Mouse (Mus musculus) ES-E14 (cell line): ENCODE measurements at regions not wholly inside any gene's neighbourhood (a gene's known extent, or its start where the extent isn't known, plus 50 kb on each side); places are given as distances from the start of the nearest gene placed in this dataset.

Experiments used
- DNase-seq: peaks from one replicate; pipeline ENCODE4 v3.0.0-alpha.2; 2013; ENCODE audit warnings: low read depth, low spot score
- H3K27ac ChIP-seq: 2 replicates; pipeline ENCODE4 v1.5.1; 2012; ENCODE audit warnings: low read depth, mild to moderate bottlenecking, low read length, moderate library complexity, mixed read lengths; ENCODE audit not compliant: poor library complexity, insufficient read depth, severe bottlenecking
- H3K36me3 ChIP-seq: 2 replicates; pipeline ENCODE4 v1.6.1; 2012; ENCODE audit warnings: mild to moderate bottlenecking, low read length, moderate library complexity, mixed read lengths; ENCODE audit not compliant: control insufficient read depth, poor library complexity, insufficient read depth, severe bottlenecking
- H3K4me1 ChIP-seq, 2 experiments: fragments of 150-350 bp in 1 of 2; sonication (generic) in 1 of 2; 2 replicates each; pipeline ENCODE4 v1.6.1; 2012; ENCODE audit warnings: low read length in 2 of 2, mild to moderate bottlenecking in 1 of 2, mixed read lengths in 1 of 2; ENCODE audit not compliant: control insufficient read depth in 2 of 2, insufficient read depth in 2 of 2, poor library complexity in 1 of 2
- H3K4me3 ChIP-seq, 2 experiments: fragments of 150-350 bp in 1 of 2; sonication (generic) in 1 of 2; 2 replicates each; pipeline ENCODE4 v1.5.1; 2012; ENCODE audit warnings: low read length in 2 of 2, low read depth in 1 of 2, mild to moderate bottlenecking in 1 of 2, mixed read lengths in 1 of 2; ENCODE audit not compliant: insufficient read depth in 1 of 2, poor library complexity in 1 of 2, severe bottlenecking in 1 of 2
- H3K9ac ChIP-seq: 2 replicates; pipeline ENCODE4 v1.6.1; 2012; ENCODE audit warnings: low read depth, mild to moderate bottlenecking, low read length, mixed read lengths; ENCODE audit not compliant: poor library complexity, insufficient read depth, severe bottlenecking
- H3K9me3 ChIP-seq: fragments of 150-350 bp; sonication (generic); 2 replicates; pipeline ENCODE4 v1.6.1; 2012; ENCODE audit warnings: low read depth, mild to moderate bottlenecking, low read length; ENCODE audit not compliant: control insufficient read depth, insufficient read depth
- CHD2 ChIP-seq: IDR thresholded peaks from 2 replicates; pipeline ENCODE4 v1.6.1; 2014; ENCODE audit warnings: mild to moderate bottlenecking, low read depth, low read length, inconsistent platforms
- HCFC1 ChIP-seq: IDR thresholded peaks from 2 replicates; pipeline ENCODE4 v1.6.1; 2012; ENCODE audit warnings: low read length, inconsistent platforms, borderline replicate concordance; ENCODE audit not compliant: insufficient read depth
- MAFK ChIP-seq: IDR thresholded peaks from 2 replicates; pipeline ENCODE4 v1.6.1; 2014; ENCODE audit warnings: mild to moderate bottlenecking, low read depth, low read length, inconsistent platforms; ENCODE audit not compliant: insufficient read depth
- ZC3H11A ChIP-seq: IDR thresholded peaks from 2 replicates; pipeline ENCODE4 v1.6.1; 2012; ENCODE audit warnings: low read depth, mild to moderate bottlenecking, inconsistent platforms, low read length, borderline replicate concordance
- ZNF384 ChIP-seq: IDR thresholded peaks from 2 replicates; pipeline ENCODE4 v1.6.1; 2012; ENCODE audit warnings: low read depth, low read length, inconsistent platforms
- in situ Hi-C, 2 experiments: fragments of 600-800 bp; cut with MboI; formaldehyde crosslinking; loops; one replicate each; pipeline ENCODE4 v1.15.1; 2025; ENCODE audit warnings: low sequenced_read_pairs in 2 of 2, inconsistent platforms in 1 of 2; ENCODE audit not compliant: unreplicated experiment in 2 of 2

DNA sequence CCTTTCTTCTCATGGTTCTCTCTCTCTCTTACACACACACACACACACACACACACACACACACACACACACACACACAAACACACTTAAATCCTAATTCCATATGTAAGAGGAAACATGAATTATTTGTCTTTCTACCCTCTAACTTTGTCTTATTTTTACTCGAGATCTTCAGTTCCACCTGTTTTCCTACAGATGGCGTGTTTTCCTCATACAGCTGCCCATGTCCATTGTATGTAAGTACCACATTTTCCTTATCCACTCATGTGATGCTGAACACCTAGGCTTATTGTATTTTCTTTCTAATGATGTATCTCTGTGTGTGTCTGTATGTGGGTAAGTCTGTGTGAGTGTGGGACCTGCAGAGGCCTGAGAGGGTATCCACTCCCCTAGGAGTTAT lies 212.2 kb upstream of the Unc93a2 start:
- no peak overlapping the region for H3K9ac ChIP-seq
- DNase-seq = no peak
- no peak overlapping the region for H3K4me3 ChIP-seq
- no peaks in the 10 kb centered on the region for H3K9me3 ChIP-seq
- no peaks in the 10 kb centered on the region for H3K4me1 ChIP-seq
- H3K36me3 ChIP-seq = no peaks in the 10 kb centered on the region
- H3K27ac ChIP-seq = no peak overlapping the region
- in situ Hi-C loops = no loop called here
- TF ChIP-seq ZNF384 (no peak), CHD2 (no peak), MAFK (no peak), HCFC1 (no peak), ZC3H11A (peak; percentile 39; the same call in 1 of the 2 replicates)

- no peak overlapping the region for H3K4me3 ChIP-seq
- H3K9ac ChIP-seq = no peak overlapping the region
- no peak overlapping the region for H3K27ac ChIP-seq
- DNase-seq = no peak
- no peaks in the 10 kb centered on the region for H3K36me3 ChIP-seq
- H3K4me1 ChIP-seq = no peaks in the 10 kb centered on the region
- H3K9me3 ChIP-seq = no peaks in the 10 kb centered on the region
- in situ Hi-C loops = no loop called here
- TF ChIP-seq CHD2 = no peak
- no peak for TF ChIP-seq HCFC1
- TF ChIP-seq ZNF384 = no peak
- no peak for TF ChIP-seq MAFK
- TF ChIP-seq ZC3H11A = no peak
Measured at GRCm38 (mm10) chr17:7594801-7595200, 209.5 kb upstream of the Unc93a2 start.

- Histone ChIP-seq H3K4me1 (no peaks in the 10 kb centered on the region), H3K36me3 (no peaks in the 10 kb centered on the region), H3K4me3 (no peak overlapping the region), H3K9ac (no peak overlapping the region), H3K27ac (no peak overlapping the region), H3K9me3 (no peaks in the 10 kb centered on the region)
- TF ChIP-seq MAFK (no peak), ZC3H11A (no peak), HCFC1 (no peak), CHD2 (no peak), ZNF384 (no peak)
- DNase-seq = no peak
- in situ Hi-C loops = no loop called here
Measured at GRCm38 (mm10) chr17:7592491-7592890, 207.2 kb upstream of the Unc93a2 start.

GRCm38 (mm10) chr17:7582866-7583398 lies 197.7 kb upstream of the Unc93a2 start:
- DNase-seq = no peak
- Histone ChIP-seq H3K9me3 (no peaks in the 10 kb centered on the region), H3K4me1 (peaks cover 0 to 2% of the 10 kb centered on the region in 2 experiments; a peak in 1 of 4 replicates), H3K27ac (no peak overlapping the region; the same call in 1 of the 2 replicates), H3K9ac (no peak overlapping the region), H3K4me3 (no peak overlapping the region), H3K36me3 (no peaks in the 10 kb centered on the region)
- in situ Hi-C loops = no loop called here
- TF ChIP-seq MAFK (no peak), ZNF384 (no peak), CHD2 (no peak), ZC3H11A (no peak), HCFC1 (no peak)

GRCm38 (mm10) chr17:7579031-7579430 lies 193.8 kb upstream of the Unc93a2 start:
- Histone ChIP-seq H3K36me3 (no peaks in the 10 kb centered on the region), H3K4me3 (no peak overlapping the region), H3K4me1 (0 out of 4 replicates have a peak, but pooled peaks cover 0 to 2% of the 10 kb centered on the region in 2 experiments), H3K9me3 (no peaks in the 10 kb centered on the region), H3K9ac (no peak overlapping the region), H3K27ac (no peak overlapping the region)
- in situ Hi-C loops = no loop called here
- DNase-seq = no peak
- no peak for TF ChIP-seq CHD2
- TF ChIP-seq MAFK = no peak
- TF ChIP-seq ZNF384 = no peak
- TF ChIP-seq HCFC1 = no peak
- no peak for TF ChIP-seq ZC3H11A
